Mouse (Mus musculus) hematopoietic multipotent progenitor cell, adult 10-12 weeks (in vitro differentiated cells): ENCODE data around the gene Tcf20. TPM values are rescaled to one million over a fixed set of nuclear protein-coding genes. Genes with fewer than 3 reads are reported as not detected.

Source experiments
- polyA plus RNA-seq: library from polyadenylated mRNA; stranded (reverse); fragments of >175 nt; gene quantifications from 2 replicates; pipeline ENCODE4 v1.2.3, GENCODE M21; 2012; ENCODE audit warnings: low replicate concordance

Tcf20 gene
- polyA plus RNA-seq, result 28.1 and 42.2 TPM in 2 replicates

GRCm38 (mm10) chr15:82987732-82988112, at the start of gene Tcf20:
Gene Tcf20 (minus strand): TSS chr15:82987872.

GRCm38 (mm10) chr15:83032981-83033541, 45.4 kb upstream of the Tcf20 start, which contains the start of gene Nfam1:
Gene Nfam1 (minus strand): TSS chr15:83033306.

GRCm38 (mm10) chr15:82794277-82794676, 193.4 kb downstream of the Tcf20 start, which contains the start of gene Cyp2d26:
Gene Cyp2d26 (minus strand): TSS chr15:82794294.

GRCm38 (mm10) chr15:82763631-82764420, 223.8 kb downstream of the Tcf20 start, which contains the start of gene Cyp2d40:
Gene Cyp2d40 (minus strand): TSS chr15:82764183.

Other genes starting within 250 kb of the Tcf20 start
- gene Cyp2d40, start 223.7 kb downstream of the Tcf20 start, polyA plus RNA-seq, result not detected in 2 replicates
- 0.13 TPM in 1 of 2 replicates, not detected in the other for gene Cyp2d26, start 193.6 kb downstream of the Tcf20 start, polyA plus RNA-seq
- 20.4 and 30.4 TPM in 2 replicates for gene Nfam1, start 45.4 kb upstream of the Tcf20 start, polyA plus RNA-seq
- 4.6 and 9.9 TPM in 2 replicates for gene Serhl, start 101.6 kb upstream of the Tcf20 start, polyA plus RNA-seq
- gene Rrp7a, start 134.9 kb upstream of the Tcf20 start, polyA plus RNA-seq, result 49.1 and 97.8 TPM in 2 replicates
- 125 and 195 TPM in 2 replicates for gene Poldip3, start 161.5 kb upstream of the Tcf20 start, polyA plus RNA-seq
- 88.9 and 104 TPM in 2 replicates for gene Cyb5r3, start 184.7 kb upstream of the Tcf20 start, polyA plus RNA-seq